Mouse (Mus musculus): ENCODE data around the gene Gm12845.
A peak's percentile ranks its signal among the peaks of the same experiment; 100 is the strongest.
"Not testable (repeated sequence)": the region's sequence is repeated elsewhere in the genome, so short reads cannot be mapped to it uniquely, and the experiment has no call there.

Gm12845 gene

GRCm38 (mm10) chr4:117724112-117724511 is at the start of gene Gm12845:
Gene Gm12845, plus strand, starts transcription at chr4:117724412.
- no peak for DNase-seq

- peak; percentile 87 for DNase-seq
Observed at GRCm38 (mm10) chr4:117676903-117677302, 47.3 kb upstream of the Gm12845 start.

GRCm38 (mm10) chr4:117680963-117681362 is 43.2 kb upstream of the Gm12845 start:
- DNase-seq: no peak

- peak; percentile 94 for DNase-seq
Observed at GRCm38 (mm10) chr4:117681931-117682461, 42.2 kb upstream of the Gm12845 start, which contains the start of gene Dmap1. Gene Dmap1, minus strand, starts transcription at chr4:117682273.

- DNase-seq: no peak
Observed at GRCm38 (mm10) chr4:117682463-117682862, 41.7 kb upstream of the Gm12845 start.

DNA sequence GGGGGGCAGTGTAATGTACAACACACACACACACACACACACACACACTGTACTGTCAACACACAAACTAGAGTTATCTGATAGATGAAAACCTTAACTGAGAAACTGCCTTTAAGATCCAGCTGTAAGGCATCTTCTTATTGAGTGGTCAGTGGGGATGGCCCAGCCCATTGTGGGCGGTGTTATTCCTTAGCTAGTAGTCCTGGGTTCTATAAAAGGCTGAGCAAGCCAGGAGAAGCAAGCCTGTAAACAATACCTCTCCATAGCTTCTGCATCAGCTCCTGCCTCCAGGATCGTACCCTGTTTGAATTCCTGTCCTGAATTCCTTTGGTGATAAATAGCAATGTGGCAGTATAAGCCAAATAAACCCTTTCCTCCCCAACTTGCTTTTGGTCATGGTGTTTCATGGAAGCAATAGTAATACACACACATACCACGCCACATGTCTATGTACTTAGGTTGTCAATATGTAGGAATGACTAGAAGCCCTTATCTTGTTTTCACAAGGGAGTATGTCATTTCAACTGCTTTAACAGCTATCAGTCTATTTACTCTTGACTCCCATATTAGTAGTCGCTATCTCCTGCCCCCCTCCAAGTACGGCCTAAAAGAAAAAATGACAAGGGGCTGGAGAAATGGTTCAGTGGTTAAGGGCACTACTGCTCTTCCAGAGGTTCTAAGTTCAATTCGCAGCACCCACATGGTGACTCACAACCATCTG is 41.0 kb upstream of the Gm12845 start:
- DNase-seq: no peak

- DNase-seq: no peak
Observed at GRCm38 (mm10) chr4:117686354-117686753, 37.9 kb upstream of the Gm12845 start.

DNA sequence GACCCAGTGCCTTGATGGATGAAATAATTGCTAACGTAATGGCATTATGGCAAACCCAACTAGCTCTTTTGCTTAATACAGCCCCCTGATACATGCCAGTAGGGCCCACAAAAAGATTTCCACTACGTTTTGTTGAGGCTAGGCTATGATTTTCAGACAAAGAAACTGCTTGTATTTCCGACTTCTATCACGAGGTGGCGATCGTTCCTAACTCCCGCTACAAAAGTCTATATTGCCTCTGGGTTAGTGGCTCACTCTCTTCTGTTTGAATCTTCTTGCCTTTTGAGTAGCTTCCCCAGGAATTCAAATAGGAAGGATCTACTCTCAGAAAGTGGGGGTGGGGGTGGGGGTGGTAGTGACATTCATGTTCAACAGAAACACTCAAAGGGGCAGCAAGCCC is 18.9 kb upstream of the Gm12845 start:
- DNase-seq: peak; percentile 77

- DNase-seq: peak; percentile 9
Observed at GRCm38 (mm10) chr4:117708780-117709550, 15.2 kb upstream of the Gm12845 start.

DNA sequence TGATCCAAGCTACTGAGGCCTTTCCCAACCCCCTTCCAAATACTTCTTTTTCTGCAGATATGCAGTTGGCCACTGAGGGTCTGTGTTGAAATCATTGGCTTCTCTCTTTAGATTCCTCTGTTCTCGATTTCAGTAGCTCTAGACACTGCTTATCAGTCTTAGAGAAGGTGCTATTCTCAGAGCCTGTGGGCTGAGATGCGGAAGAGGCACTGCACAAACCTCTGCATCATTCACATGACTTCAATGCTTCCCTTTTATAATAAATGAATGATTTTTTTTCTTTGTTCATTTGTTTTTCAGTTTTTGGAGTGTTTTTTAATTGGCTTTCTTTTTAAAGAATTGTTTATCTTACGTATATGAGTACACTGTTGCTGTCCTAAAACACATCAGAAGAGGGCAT is 11.9 kb upstream of the Gm12845 start:
- DNase-seq: no peak

GRCm38 (mm10) chr4:117713303-117714098 is 10.7 kb upstream of the Gm12845 start:
- DNase-seq: no peak

DNA sequence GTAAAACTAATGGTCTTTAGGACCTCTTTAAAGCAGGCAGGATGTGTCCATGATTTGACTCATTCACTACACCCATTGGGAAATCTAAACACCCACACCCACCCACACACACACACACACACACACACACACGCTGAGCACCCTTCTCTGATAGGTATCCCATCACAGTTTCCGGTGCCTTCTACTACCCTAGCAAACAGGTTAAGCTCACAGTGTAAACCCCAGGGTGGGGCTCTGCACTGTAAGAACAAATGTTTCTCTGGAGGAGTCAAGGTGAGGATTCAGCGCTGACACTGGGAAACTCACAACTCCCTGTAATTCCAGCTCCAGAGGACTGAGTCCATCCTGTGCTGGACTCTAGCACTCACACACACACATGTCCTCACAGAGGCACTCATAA is 7.7 kb downstream of the Gm12845 start:
- no peak for DNase-seq

GRCm38 (mm10) chr4:117737559-117737958 is 13.3 kb downstream of the Gm12845 start:
- peak; percentile 32 for DNase-seq

DNA sequence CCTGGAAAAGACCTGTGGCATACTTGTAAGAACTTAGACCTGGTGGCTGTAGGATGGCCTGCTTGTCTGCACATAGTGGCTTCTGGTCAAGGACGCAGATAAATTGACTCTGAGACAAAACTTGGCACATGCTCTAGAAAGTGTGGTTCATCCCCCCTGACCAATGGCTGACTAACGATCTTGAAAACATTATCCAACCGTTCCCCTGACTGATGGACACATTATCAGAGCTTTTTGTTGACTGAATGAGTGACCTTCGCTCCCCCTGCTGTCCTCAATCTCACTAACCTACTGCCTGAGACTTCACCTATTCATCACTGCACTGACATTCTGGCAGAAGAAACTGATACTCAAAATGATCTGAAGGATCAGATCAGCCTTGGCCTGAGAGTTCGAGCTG is 28.3 kb downstream of the Gm12845 start:
- DNase-seq: not testable (repeated sequence)

- DNase-seq: no peak
Observed at GRCm38 (mm10) chr4:117760151-117760550, 35.9 kb downstream of the Gm12845 start.

GRCm38 (mm10) chr4:117765416-117765815 is 41.2 kb downstream of the Gm12845 start, which contains the start of gene Klf17:
Gene Klf17, minus strand, starts transcription at chr4:117765648.
- no peak for DNase-seq

DNA sequence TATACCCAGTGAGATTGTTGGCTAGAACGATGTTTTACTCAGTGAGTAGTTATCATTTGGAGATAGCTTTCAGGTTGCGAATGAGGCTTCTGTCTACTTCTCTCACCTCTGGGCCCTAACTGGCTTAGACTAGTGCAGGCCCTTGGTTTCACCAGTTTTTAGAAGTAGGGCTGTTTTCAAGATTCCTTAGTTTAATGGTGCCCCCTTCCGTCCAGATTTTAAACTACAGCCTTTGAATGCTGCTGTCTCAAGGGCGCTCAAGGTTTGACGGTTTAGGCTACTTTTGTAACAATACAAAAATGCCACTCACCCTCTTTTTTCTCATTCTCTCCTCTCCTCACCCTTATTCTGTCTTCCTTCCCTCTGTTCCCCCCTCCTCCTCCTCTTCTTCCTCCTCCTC is 46.7 kb downstream of the Gm12845 start:
- peak; percentile 78 for DNase-seq

- no peak for DNase-seq
Observed at GRCm38 (mm10) chr4:117772960-117773359, 48.7 kb downstream of the Gm12845 start.

All from retina, postnatal 1 day (tissue).